ENCODE assay signal across 23 mouse cellular contexts in genomic region chr14:75188521-75188920, GRCm38 (mm10). TPM values are rescaled to one million over a fixed set of nuclear protein-coding genes. Genes with fewer than 3 reads are reported as not detected.
DNase-seq lines count a peak whose midpoint lies in the region; ATAC-seq and TF ChIP-seq lines count a peak whose summit lies in the region.
"Had no signal": no experiment of that assay in that cellular context is flagged by ENCODE, and none has a peak within 500 bp of the region (broad histone marks: within the 10 kb centered on the region; RNA-seq: fewer than 3 reads in every experiment).

No protein-coding gene starts in this region.

- 0 out of 2 replicates have a peak, but pooled peaks have one; percentile 0 for TF ChIP-seq CTCF in cerebellum, adult 2 months (IDR thresholded peaks at IDR 0.05; ENCODE audit: borderline replicate concordance, insufficient read depth, low read depth, low read length)
- TF ChIP-seq CTCF in layer of hippocampus, adult 2 months (conservative IDR thresholded peaks at IDR 0.05), result peak; percentile 78
- TF ChIP-seq CTCF in MEL (IDR thresholded peaks at IDR 0.05 in 2 of 3, conservative IDR thresholded peaks at IDR 0.05 in 1 of 3; ENCODE audit: control insufficient read depth in 1 of 3, insufficient read depth in 1 of 3, low read depth in 2 of 3, low read length in 3 of 3, poor library complexity in 1 of 3, severe bottlenecking in 1 of 3), result peak; percentile 30 to 84 (median 62); a peak in 5 of 6 replicates

- H3K4me3 ChIP-seq in cerebellum, adult 2 months (replicated peaks; ENCODE audit: insufficient read depth, low read depth, low read length), result no peak overlapping the region
- no peak overlapping the region for H3K4me3 ChIP-seq in layer of hippocampus, adult 2 months
- H3K4me3 ChIP-seq in MEL (ENCODE audit: control insufficient read depth in 1 of 2, insufficient read depth in 1 of 2, low read depth in 2 of 2, low read length in 2 of 2), result no peak overlapping the region
- H3K4me3 ChIP-seq: embryonic facial prominence, embryonic 10.5 days; forebrain, embryonic 10.5 days; neural tube, embryonic 13.5 days had no signal

- DNase-seq in cerebellum, adult 2 months, result no peak
- no peak for DNase-seq in cerebellum, postnatal 25 days
- DNase-seq in layer of hippocampus, adult 2 months (ENCODE audit: low spot score in 2 of 2), result no peak
- no peak for DNase-seq in layer of hippocampus, postnatal 10 days (ENCODE audit: low spot score in 2 of 2)
- DNase-seq in MEL (ENCODE audit: low read depth, low spot score), result peak; percentile 46
- no peak for DNase-seq in cerebellum, adult 11-12 months
- no peak for DNase-seq in yolk sac, embryonic 10.5 days (ENCODE audit: low spot score)
- DNase-seq: adrenal gland, adult 8-10 months; gastrocnemius, postnatal 10 days; lung, adult 2 months; right cerebral cortex, adult 18-20 months; thymus, adult 18-20 months had no signal

- no peaks in the 10 kb centered on the region for H3K27me3 ChIP-seq in cerebellum, adult 2 months (ENCODE audit: control insufficient read depth, insufficient read depth, low read length)
- no peaks in the 10 kb centered on the region for H3K27me3 ChIP-seq in MEL (ENCODE audit: control insufficient read depth in 1 of 2, insufficient read depth in 2 of 2, low read length in 2 of 2)
- H3K27me3 ChIP-seq: neural tube, embryonic 13.5 days had no signal

- TF ChIP-seq EP300 in MEL (IDR thresholded peaks at IDR 0.05; ENCODE audit: low read depth in 1 of 2, low read length in 2 of 2), result no peak

- no peak overlapping the region for H3K9ac ChIP-seq in MEL (ENCODE audit: control insufficient read depth, low read depth, low read length, poor library complexity, severe bottlenecking)
- H3K9ac ChIP-seq: hindbrain, embryonic 14.5 days; neural tube, embryonic 13.5 days had no signal

- no peak for TF ChIP-seq POLR2A in cerebellum, adult 2 months (IDR thresholded peaks at IDR 0.05; ENCODE audit: borderline replicate concordance, insufficient read depth, low read length)
- TF ChIP-seq POLR2A in MEL (IDR thresholded peaks at IDR 0.05; ENCODE audit: control insufficient read depth in 1 of 2, insufficient read depth in 1 of 2, low read depth in 1 of 2, low read length in 2 of 2, poor library complexity in 1 of 2), result no peak

- peak; percentile 30 for TF ChIP-seq RAD21 in MEL (IDR thresholded peaks at IDR 0.05; ENCODE audit: low read depth, low read length)

- 69% methylated on average over 6 of the region's 6 CpGs for WGBS in cerebellum, adult 2 months

- H3K9me3 ChIP-seq in MEL (replicated peaks; ENCODE audit: insufficient read depth, low read length), result no peaks in the 10 kb centered on the region
- H3K9me3 ChIP-seq: embryonic facial prominence, embryonic 10.5 days; forebrain, embryonic 10.5 days; neural tube, embryonic 13.5 days had no signal

- H3K4me1 ChIP-seq in cerebellum, adult 2 months (ENCODE audit: control insufficient read depth, insufficient read depth, low read length), result no peaks in the 10 kb centered on the region
- peaks cover 3 to 13% of the 10 kb centered on the region in 2 experiments; a peak in 3 of 4 replicates for H3K4me1 ChIP-seq in MEL (ENCODE audit: control insufficient read depth in 1 of 2, insufficient read depth in 2 of 2, low read length in 2 of 2)
- H3K4me1 ChIP-seq: embryonic facial prominence, embryonic 10.5 days; forebrain, embryonic 10.5 days; neural tube, embryonic 13.5 days had no signal

- ATAC-seq in monocyte, adult 5-6 weeks (replicated peaks; ENCODE audit: insufficient number of reproducible peaks, low FRiP score, low TSS enrichment, poor library complexity, severe bottlenecking), result 0 out of 2 replicates have a peak, but pooled peaks have one; percentile 14

- no peaks in the 10 kb centered on the region for H3K79me2 ChIP-seq in MEL (ENCODE audit: control insufficient read depth, insufficient read depth, low read length, poor library complexity)

- H3K36me3 ChIP-seq in MEL (ENCODE audit: control insufficient read depth in 1 of 2, insufficient read depth in 2 of 2, low read length in 2 of 2), result peaks cover 2 to 14% of the 10 kb centered on the region in 2 experiments; a peak in 3 of 4 replicates
- H3K36me3 ChIP-seq: embryonic facial prominence, embryonic 10.5 days; forebrain, embryonic 10.5 days; neural tube, embryonic 13.5 days had no signal

- no peak overlapping the region for H3K27ac ChIP-seq in cerebellum, adult 2 months (ENCODE audit: insufficient read depth, low read length)
- H3K27ac ChIP-seq in layer of hippocampus, adult 2 months, result no peak overlapping the region
- H3K27ac ChIP-seq in MEL (ENCODE audit: control insufficient read depth, low read depth, low read length), result no peak overlapping the region
- H3K27ac ChIP-seq: embryonic facial prominence, embryonic 10.5 days; forebrain, embryonic 10.5 days; hindbrain, embryonic 14.5 days; neural tube, embryonic 13.5 days had no signal

TF ChIP-seq in MEL, 35 proteins besides CTCF, POLR2A, EP300 and RAD21:
- TF ChIP-seq TCF12 (IDR thresholded peaks at IDR 0.05; ENCODE audit: low read depth, low read length) (no peak), NRF1 (IDR thresholded peaks at IDR 0.05; ENCODE audit: insufficient read depth, low read depth, low read length, poor library complexity, severe bottlenecking) (no peak)

RNA-seq across cellular contexts. Expression of gene Cpb2, which starts 53.6 kb away (rescaled TPM):
- polyA plus RNA-seq in cerebellum, adult 2 months (2012; rRNA removed), result not detected in 2 replicates
- total RNA-seq in layer of hippocampus, adult 2 months (2021), result not detected
- not detected for total RNA-seq in layer of hippocampus, postnatal 10 days (2021)
- not detected in 2 replicates for total RNA-seq in MEL (2012; rRNA removed)
- polyA plus RNA-seq in MEL (2012; ENCODE audit: insufficient read depth in 1 of 2, insufficient read length in 2 of 2, low read depth in 1 of 2, low replicate concordance in 2 of 2, missing spikeins in 1 of 2), result not detected
- not detected in 3 replicates for total RNA-seq in monocyte, adult 5-6 weeks (2017)
- total RNA-seq: adrenal gland, adult 8-10 months; gastrocnemius, postnatal 10 days; layer of hippocampus, postnatal 14 days had no signal
- polyA plus RNA-seq: embryonic facial prominence, embryonic 10.5 days; forebrain, embryonic 10.5 days; heart, embryonic 14.5 days; limb, embryonic 11.5 days; midbrain, embryonic 11.5 days; neural tube, embryonic 13.5 days; spleen, adult 2 months had no signal

RNA-seq across cellular contexts. Expression of gene Lcp1, which starts 57.6 kb away (rescaled TPM):
- polyA plus RNA-seq in cerebellum, adult 2 months (2012; rRNA removed), result 8.1 and 9.1 TPM in 2 replicates
- total RNA-seq in layer of hippocampus, adult 2 months (2021), result 1 to 10 TPM; 6.6 to 8.8 TPM
- 1 to 10 TPM; 8.5 to 8.8 TPM for total RNA-seq in layer of hippocampus, postnatal 10 days (2021)
- total RNA-seq in MEL (2012; rRNA removed), result 11.0 and 23.7 TPM in 2 replicates
- 10 to 100 TPM in 1 of 2 experiments, not detected in 1; 20.3 TPM for polyA plus RNA-seq in MEL (2012; ENCODE audit: insufficient read depth in 1 of 2, insufficient read length in 2 of 2, low read depth in 1 of 2, low replicate concordance in 2 of 2, missing spikeins in 1 of 2)
- 842 to 930 TPM (median 888 TPM) in 3 replicates for total RNA-seq in monocyte, adult 5-6 weeks (2017)

RNA-seq across cellular contexts. Expression of gene Lrrc63, which starts 57.8 kb away (rescaled TPM):
- polyA plus RNA-seq in cerebellum, adult 2 months (2012; rRNA removed), result 0.03 TPM in 1 of 2 replicates, not detected in the other
- not detected for total RNA-seq in layer of hippocampus, adult 2 months (2021)
- not detected for total RNA-seq in layer of hippocampus, postnatal 10 days (2021)
- not detected in 2 replicates for total RNA-seq in MEL (2012; rRNA removed)
- polyA plus RNA-seq in MEL (2012; ENCODE audit: insufficient read depth in 1 of 2, insufficient read length in 2 of 2, low read depth in 1 of 2, low replicate concordance in 2 of 2, missing spikeins in 1 of 2), result not detected
- total RNA-seq in monocyte, adult 5-6 weeks (2017), result 0.19 to 0.64 TPM (median 0.49 TPM) in 3 replicates
- total RNA-seq: gastrocnemius, postnatal 10 days; layer of hippocampus, postnatal 14 days had no signal
- polyA plus RNA-seq: embryonic facial prominence, embryonic 10.5 days; heart, embryonic 14.5 days; hindbrain, embryonic 14.5 days; kidney, embryonic 14.5 days; limb, embryonic 11.5 days; neural tube, embryonic 13.5 days had no signal

Comparison
In these comparisons a context has a peak if more than half of its experiments do, and no peak if none do; other contexts are left out.
1. CTCF ChIP-seq: peak in every context shown above with its lines; median percentile 78 in layer of hippocampus, adult 2 months; 62 in MEL; 0 in cerebellum, adult 2 months.
2. RNA of gene Lcp1, which starts 57.6 kb away (total RNA-seq): 842 to 930 TPM in monocyte, adult 5-6 weeks; 11.0 to 23.7 TPM in MEL, 8.5 to 8.8 TPM in layer of hippocampus, postnatal 10 days and 6.6 to 8.8 TPM in layer of hippocampus, adult 2 months; every median in the first group is over 10 times any median in the second.